In genomic region chr14:21082823-21083222, GRCm38 (mm10) we compare ENCODE assay signal across 19 mouse cellular contexts.
"Had no signal": no experiment of that assay in that cellular context is flagged by ENCODE, and none has a peak within 500 bp of the region (broad histone marks: within the 10 kb centered on the region; RNA-seq: fewer than 3 reads in every experiment).

No protein-coding gene starts in this region.

- DNase-seq: kidney, postnatal 25 days; layer of hippocampus, adult 9-11 months; layer of hippocampus, postnatal 36 days; liver; lung, adult 2 months; lung, postnatal 10 days; retina, postnatal 1 day; right cerebral cortex, postnatal 4 days; spleen, adult 18-20 months; thymus, adult 18-20 months; thymus, postnatal 25 days had no signal

- H3K27me3 ChIP-seq: kidney, embryonic 15.5 days; limb, embryonic 12.5 days; megakaryocyte, embryonic 14.5 days; midbrain, embryonic 15.5 days; neural tube, embryonic 13.5 days had no signal

- H3K36me3 ChIP-seq: kidney, embryonic 15.5 days; limb, embryonic 12.5 days; midbrain, embryonic 15.5 days; neural tube, embryonic 13.5 days had no signal

- ATAC-seq: midbrain, embryonic 15.5 days had no signal

- H3K9me3 ChIP-seq: kidney, embryonic 15.5 days; limb, embryonic 12.5 days; megakaryocyte, embryonic 14.5 days; midbrain, embryonic 15.5 days; neural tube, embryonic 13.5 days had no signal

- H3K9ac ChIP-seq: kidney, embryonic 15.5 days; limb, embryonic 12.5 days; liver, embryonic 14.5 days; midbrain, embryonic 15.5 days; neural tube, embryonic 13.5 days had no signal

- H3K4me2 ChIP-seq: kidney, embryonic 15.5 days; limb, embryonic 12.5 days; midbrain, embryonic 11.5 days; midbrain, embryonic 15.5 days; neural tube, embryonic 13.5 days had no signal

- H3K4me3 ChIP-seq: kidney, embryonic 15.5 days; limb, embryonic 12.5 days; megakaryocyte, embryonic 14.5 days; midbrain, embryonic 15.5 days; neural tube, embryonic 13.5 days had no signal

- H3K27ac ChIP-seq: kidney, embryonic 15.5 days; limb, embryonic 12.5 days; liver, embryonic 14.5 days; macrophage; midbrain, embryonic 15.5 days; neural tube, embryonic 13.5 days had no signal
